Mouse (Mus musculus): ENCODE measurements around the gene Gm11213. TPM values are rescaled to one million over a fixed set of nuclear protein-coding genes. Genes with fewer than 3 reads are reported as not detected.
A peak's percentile ranks its signal among the peaks of the same experiment; 100 is the strongest.

The Gm11213 gene
- polyA plus RNA-seq, 1 experiment from 2014 or later: not detected

GRCm38 (mm10) chr4:63621861-63622260 lies 16.8 kb upstream of the Gm11213 start:
- H3K9me3 ChIP-seq (replicated peaks; ENCODE audit: control insufficient read depth, low read length): no peaks in the 10 kb centered on the region
- WGBS (ENCODE audit: insufficient replicate concordance): 69% methylated on average over 2 of the region's 2 CpGs
- H3K9ac ChIP-seq (ENCODE audit: low read depth, low read length): no peak overlapping the region
- H3K36me3 ChIP-seq (ENCODE audit: control insufficient read depth, insufficient read depth, low read length): no peaks in the 10 kb centered on the region
- H3K27ac ChIP-seq (ENCODE audit: low read depth, low read length): no peak overlapping the region
- no peak overlapping the region for H3K4me3 ChIP-seq (ENCODE audit: low read depth, low read length)
- no peak overlapping the region for H3K4me2 ChIP-seq
- H3K27me3 ChIP-seq (ENCODE audit: control insufficient read depth, insufficient read depth, low read length): no peaks in the 10 kb centered on the region
- H3K4me1 ChIP-seq (ENCODE audit: control insufficient read depth, insufficient read depth, low read length): no peaks in the 10 kb centered on the region
- ATAC-seq (replicated peaks; ENCODE audit: insufficient number of reproducible peaks, low FRiP score, low TSS enrichment): no peak

- WGBS (ENCODE audit: insufficient replicate concordance): 76% methylated on average over 7 of the region's 7 CpGs
Observed at GRCm38 (mm10) chr4:63608391-63608790, 3.3 kb upstream of the Gm11213 start.

GRCm38 (mm10) chr4:63605968-63606367 lies 907 bp upstream of the Gm11213 start:
- Histone ChIP-seq H3K4me1 (ENCODE audit: control insufficient read depth, insufficient read depth, low read length) (no peaks in the 10 kb centered on the region), H3K9ac (ENCODE audit: low read depth, low read length) (no peak overlapping the region), H3K27ac (ENCODE audit: low read depth, low read length) (no peak overlapping the region), H3K4me3 (ENCODE audit: low read depth, low read length) (no peak overlapping the region), H3K9me3 (replicated peaks; ENCODE audit: control insufficient read depth, low read length) (no peaks in the 10 kb centered on the region), H3K27me3 (ENCODE audit: control insufficient read depth, insufficient read depth, low read length) (no peaks in the 10 kb centered on the region), H3K4me2 (no peak overlapping the region), H3K36me3 (ENCODE audit: control insufficient read depth, insufficient read depth, low read length) (no peaks in the 10 kb centered on the region)
- ATAC-seq (replicated peaks; ENCODE audit: insufficient number of reproducible peaks, low FRiP score, low TSS enrichment): no peak
- WGBS (ENCODE audit: insufficient replicate concordance): 80% methylated on average over 1 of the region's 1 CpGs

More at GRCm38 (mm10) chr4:63608391-63608790, 3.3 kb upstream of the Gm11213 start:
- Histone ChIP-seq H3K4me1 (ENCODE audit: control insufficient read depth, insufficient read depth, low read length) (no peaks in the 10 kb centered on the region), H3K4me2 (no peak overlapping the region), H3K27me3 (ENCODE audit: control insufficient read depth, insufficient read depth, low read length) (no peaks in the 10 kb centered on the region), H3K27ac (ENCODE audit: low read depth, low read length) (no peak overlapping the region), H3K9ac (ENCODE audit: low read depth, low read length) (no peak overlapping the region), H3K36me3 (ENCODE audit: control insufficient read depth, insufficient read depth, low read length) (no peaks in the 10 kb centered on the region), H3K9me3 (replicated peaks; ENCODE audit: control insufficient read depth, low read length) (no peaks in the 10 kb centered on the region), H3K4me3 (ENCODE audit: low read depth, low read length) (no peak overlapping the region)
- no peak for ATAC-seq (replicated peaks; ENCODE audit: insufficient number of reproducible peaks, low FRiP score, low TSS enrichment)

- H3K36me3 ChIP-seq (ENCODE audit: control insufficient read depth, insufficient read depth, low read length): no peaks in the 10 kb centered on the region
- H3K4me2 ChIP-seq: no peak overlapping the region
- 41% methylated on average over 3 of the region's 3 CpGs for WGBS (ENCODE audit: insufficient replicate concordance)
- H3K27me3 ChIP-seq (ENCODE audit: control insufficient read depth, insufficient read depth, low read length): no peaks in the 10 kb centered on the region
- no peak overlapping the region for H3K9ac ChIP-seq (ENCODE audit: low read depth, low read length)
- ATAC-seq (replicated peaks; ENCODE audit: insufficient number of reproducible peaks, low FRiP score, low TSS enrichment): no peak; the same call in 1 of the 2 replicates
- no peak overlapping the region for H3K4me3 ChIP-seq (ENCODE audit: low read depth, low read length)
- H3K27ac ChIP-seq (ENCODE audit: low read depth, low read length): peak overlapping the region; percentile 35; the same call in 1 of the 2 replicates
- no peaks in the 10 kb centered on the region for H3K4me1 ChIP-seq (ENCODE audit: control insufficient read depth, insufficient read depth, low read length)
- H3K9me3 ChIP-seq (replicated peaks; ENCODE audit: control insufficient read depth, low read length): no peaks in the 10 kb centered on the region
Observed at GRCm38 (mm10) chr4:63605545-63605944, 484 bp upstream of the Gm11213 start.

- H3K4me3 ChIP-seq (ENCODE audit: low read depth, low read length): no peak overlapping the region
- H3K9ac ChIP-seq (ENCODE audit: low read depth, low read length): no peak overlapping the region
- H3K9me3 ChIP-seq (replicated peaks; ENCODE audit: control insufficient read depth, low read length): no peaks in the 10 kb centered on the region
- H3K27ac ChIP-seq (ENCODE audit: low read depth, low read length): no peak overlapping the region
- no peaks in the 10 kb centered on the region for H3K36me3 ChIP-seq (ENCODE audit: control insufficient read depth, insufficient read depth, low read length)
- H3K27me3 ChIP-seq (ENCODE audit: control insufficient read depth, insufficient read depth, low read length): no peaks in the 10 kb centered on the region
- no peak overlapping the region for H3K4me2 ChIP-seq
- H3K4me1 ChIP-seq (ENCODE audit: control insufficient read depth, insufficient read depth, low read length): no peaks in the 10 kb centered on the region
- no peak for ATAC-seq (replicated peaks; ENCODE audit: insufficient number of reproducible peaks, low FRiP score, low TSS enrichment)
Observed at GRCm38 (mm10) chr4:63601263-63601662, 3.8 kb downstream of the Gm11213 start.

GRCm38 (mm10) chr4:63600786-63601185 lies 4.3 kb downstream of the Gm11213 start:
- 81% methylated on average over 6 of the region's 6 CpGs for WGBS (ENCODE audit: insufficient replicate concordance)
- Histone ChIP-seq H3K4me3 (ENCODE audit: low read depth, low read length) (no peak overlapping the region), H3K9me3 (replicated peaks; ENCODE audit: control insufficient read depth, low read length) (no peaks in the 10 kb centered on the region), H3K4me1 (ENCODE audit: control insufficient read depth, insufficient read depth, low read length) (no peaks in the 10 kb centered on the region), H3K27me3 (ENCODE audit: control insufficient read depth, insufficient read depth, low read length) (no peaks in the 10 kb centered on the region), H3K36me3 (ENCODE audit: control insufficient read depth, insufficient read depth, low read length) (no peaks in the 10 kb centered on the region), H3K9ac (ENCODE audit: low read depth, low read length) (no peak overlapping the region), H3K4me2 (no peak overlapping the region), H3K27ac (ENCODE audit: low read depth, low read length) (no peak overlapping the region)
- no peak for ATAC-seq (replicated peaks; ENCODE audit: insufficient number of reproducible peaks, low FRiP score, low TSS enrichment)

GRCm38 (mm10) chr4:63596010-63596409 lies 9.1 kb downstream of the Gm11213 start:
- no peak for ATAC-seq (replicated peaks; ENCODE audit: insufficient number of reproducible peaks, low FRiP score, low TSS enrichment)
- no peaks in the 10 kb centered on the region for H3K27me3 ChIP-seq (ENCODE audit: control insufficient read depth, insufficient read depth, low read length)
- no peak overlapping the region for H3K27ac ChIP-seq (ENCODE audit: low read depth, low read length)
- no peaks in the 10 kb centered on the region for H3K9me3 ChIP-seq (replicated peaks; ENCODE audit: control insufficient read depth, low read length)
- no peaks in the 10 kb centered on the region for H3K4me1 ChIP-seq (ENCODE audit: control insufficient read depth, insufficient read depth, low read length)
- WGBS (ENCODE audit: insufficient replicate concordance): 89% methylated on average over 4 of the region's 4 CpGs
- no peak overlapping the region for H3K9ac ChIP-seq (ENCODE audit: low read depth, low read length)
- no peaks in the 10 kb centered on the region for H3K36me3 ChIP-seq (ENCODE audit: control insufficient read depth, insufficient read depth, low read length)
- H3K4me3 ChIP-seq (ENCODE audit: low read depth, low read length): no peak overlapping the region
- no peak overlapping the region for H3K4me2 ChIP-seq

- H3K4me1 ChIP-seq (ENCODE audit: control insufficient read depth, insufficient read depth, low read length): no peaks in the 10 kb centered on the region
- WGBS (ENCODE audit: insufficient replicate concordance): 64% methylated on average over 10 of the region's 10 CpGs
Observed at GRCm38 (mm10) chr4:63595259-63595658, 9.8 kb downstream of the Gm11213 start.

GRCm38 (mm10) chr4:63594459-63595110 lies 10.5 kb downstream of the Gm11213 start:
- H3K4me3 ChIP-seq (ENCODE audit: low read depth, low read length): no peak overlapping the region
- H3K9ac ChIP-seq (ENCODE audit: low read depth, low read length): no peak overlapping the region
- no peaks in the 10 kb centered on the region for H3K4me1 ChIP-seq (ENCODE audit: control insufficient read depth, insufficient read depth, low read length)
- no peak overlapping the region for H3K4me2 ChIP-seq
- 69% methylated on average over 5 of the region's 5 CpGs for WGBS (ENCODE audit: insufficient replicate concordance)
- no peaks in the 10 kb centered on the region for H3K27me3 ChIP-seq (ENCODE audit: control insufficient read depth, insufficient read depth, low read length)
- H3K36me3 ChIP-seq (ENCODE audit: control insufficient read depth, insufficient read depth, low read length): no peaks in the 10 kb centered on the region
- H3K27ac ChIP-seq (ENCODE audit: low read depth, low read length): no peak overlapping the region
- no peak for ATAC-seq (replicated peaks; ENCODE audit: insufficient number of reproducible peaks, low FRiP score, low TSS enrichment)
- no peaks in the 10 kb centered on the region for H3K9me3 ChIP-seq (replicated peaks; ENCODE audit: control insufficient read depth, low read length)

More at GRCm38 (mm10) chr4:63595259-63595658, 9.8 kb downstream of the Gm11213 start:
- ATAC-seq (replicated peaks; ENCODE audit: insufficient number of reproducible peaks, low FRiP score, low TSS enrichment): no peak
- Histone ChIP-seq H3K27ac (ENCODE audit: low read depth, low read length) (no peak overlapping the region), H3K9me3 (replicated peaks; ENCODE audit: control insufficient read depth, low read length) (no peaks in the 10 kb centered on the region), H3K4me2 (no peak overlapping the region), H3K4me3 (ENCODE audit: low read depth, low read length) (no peak overlapping the region), H3K27me3 (ENCODE audit: control insufficient read depth, insufficient read depth, low read length) (no peaks in the 10 kb centered on the region), H3K9ac (ENCODE audit: low read depth, low read length) (no peak overlapping the region), H3K36me3 (ENCODE audit: control insufficient read depth, insufficient read depth, low read length) (no peaks in the 10 kb centered on the region)

All from heart, embryonic 11.5 days (tissue).